Mouse (Mus musculus) C2C12 (cell line): ENCODE measurements around the gene Mier1.

Source experiments
- CTCF ChIP-seq: IDR thresholded peaks from one replicate; pipeline ENCODE4 v1.5.1; 2011; ENCODE audit not compliant: control insufficient read depth, insufficient read depth, insufficient read length
- FOSL1 ChIP-seq: IDR thresholded peaks from one replicate; pipeline ENCODE4 v1.8.0; 2011; ENCODE audit warnings: mild to moderate bottlenecking, low read length; ENCODE audit not compliant: poor library complexity, insufficient read depth, severe bottlenecking
- MAX ChIP-seq: IDR thresholded peaks from one replicate; pipeline ENCODE4 v1.6.1; 2011; ENCODE audit warnings: mild to moderate bottlenecking, control low read depth
- MYOG ChIP-seq: IDR thresholded peaks from one replicate; pipeline ENCODE4 v1.6.1; 2011; ENCODE audit not compliant: control insufficient read depth, insufficient read length; ENCODE audit errors: extremely low read depth

GRCm38 (mm10) chr4:103146339-103146738 is 32.1 kb downstream of the Mier1 start:
- TF ChIP-seq CTCF, result peak; percentile 33
- no peak for TF ChIP-seq MAX
- no peak for TF ChIP-seq MYOG
- no peak for TF ChIP-seq FOSL1
